Mouse (Mus musculus) embryonic fibroblast, embryonic 13.5 days (primary cell): ENCODE results near the gene Cubn. TPM values are rescaled to one million over a fixed set of nuclear protein-coding genes. Genes with fewer than 3 reads are reported as not detected.

Experiments used
- H3K27ac ChIP-seq: 2 replicates; pipeline ENCODE4 v1.5.1; 2012; ENCODE audit warnings: low read length, control low read depth, inconsistent platforms; ENCODE audit not compliant: insufficient read depth
- H3K4me1 ChIP-seq: 2 replicates; pipeline ENCODE4 v1.6.1; 2011; ENCODE audit warnings: low read length; ENCODE audit not compliant: control insufficient read depth, insufficient read depth
- H3K4me3 ChIP-seq: 2 replicates; pipeline ENCODE4 v1.5.1; 2011; ENCODE audit warnings: mild to moderate bottlenecking, control low read depth, low read length; ENCODE audit not compliant: insufficient read depth
- CTCF ChIP-seq: IDR thresholded peaks from 2 replicates; pipeline ENCODE4 v1.5.1; 2011; ENCODE audit warnings: mild to moderate bottlenecking, control low read depth, low read length, moderate library complexity, borderline replicate concordance; ENCODE audit not compliant: insufficient read depth
- POLR2A ChIP-seq: IDR thresholded peaks from 2 replicates; pipeline ENCODE4 v1.6.1; 2011; ENCODE audit warnings: low read depth, mild to moderate bottlenecking, control low read depth, low read length, moderate library complexity
- polyA plus RNA-seq: library from polyadenylated mRNA; stranded (reverse); fragments of >200 nt; gene quantifications from 2 replicates; pipeline ENCODE4 v1.2.4, GENCODE M21; 2011; ENCODE audit warnings: low read depth; ENCODE audit not compliant: missing spikeins, insufficient read length

The Cubn gene
- polyA plus RNA-seq, 1 experiment: 0.81 TPM

GRCm38 (mm10) chr2:13398955-13399354, 92.7 kb downstream of the Cubn start:
- peaks cover 9% of the 10 kb centered on the region for H3K4me1 ChIP-seq
- TF ChIP-seq POLR2A: no peak
- TF ChIP-seq CTCF: no peak
- no peak overlapping the region for H3K27ac ChIP-seq
- no peak overlapping the region for H3K4me3 ChIP-seq

DNA sequence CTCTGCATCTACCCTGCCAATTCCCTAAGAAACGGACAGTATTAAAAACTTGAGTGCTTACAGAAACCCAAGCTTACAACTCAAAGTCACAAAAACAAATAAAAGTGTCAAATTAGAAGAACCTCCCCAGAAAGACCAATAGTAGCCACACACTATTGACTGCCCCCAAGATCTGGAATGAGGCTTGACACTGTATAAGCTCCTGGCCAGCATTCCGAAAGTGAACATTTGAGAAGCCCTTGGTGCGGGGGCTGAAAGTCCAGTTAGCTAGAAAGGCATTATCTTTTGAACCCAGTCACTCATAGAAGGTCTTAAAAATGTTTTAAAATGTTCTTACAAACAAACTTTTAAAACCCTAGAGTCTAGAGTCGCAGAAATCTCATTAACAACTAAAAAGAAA, 93.1 kb downstream of the Cubn start:
- Histone ChIP-seq H3K4me1 (peaks cover 9% of the 10 kb centered on the region), H3K4me3 (no peak overlapping the region), H3K27ac (no peak overlapping the region)
- no peak for TF ChIP-seq POLR2A
- no peak for TF ChIP-seq CTCF

GRCm38 (mm10) chr2:13396124-13396540, 95.5 kb downstream of the Cubn start:
- Histone ChIP-seq H3K27ac (no peak overlapping the region), H3K4me1 (peaks cover 12% of the 10 kb centered on the region), H3K4me3 (no peak overlapping the region)
- TF ChIP-seq POLR2A (no peak), CTCF (no peak)

DNA sequence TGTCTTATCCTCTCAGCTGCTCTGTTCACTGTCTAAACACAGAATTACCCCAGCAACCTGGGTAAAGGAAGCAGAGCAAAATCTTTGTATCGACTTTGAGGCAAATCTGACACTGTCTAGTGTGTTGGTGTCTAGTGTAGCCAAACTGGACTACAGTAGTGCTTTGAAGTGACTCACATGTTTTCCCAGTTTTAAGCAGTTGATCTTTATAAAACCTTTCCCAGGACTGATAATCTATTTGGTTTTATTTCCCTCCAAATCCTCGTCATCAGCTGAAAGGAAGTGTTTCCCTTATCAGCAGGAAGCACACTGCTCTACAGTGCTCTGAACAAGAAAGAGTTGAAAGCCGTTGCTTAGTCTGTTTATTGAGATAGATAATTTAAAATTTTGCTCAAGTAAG, 100.6 kb downstream of the Cubn start:
- TF ChIP-seq CTCF (no peak), POLR2A (no peak)
- Histone ChIP-seq H3K27ac (no peak overlapping the region), H3K4me3 (no peak overlapping the region), H3K4me1 (peaks cover 8% of the 10 kb centered on the region; the same call in 1 of the 2 replicates)

- TF ChIP-seq POLR2A: no peak
- TF ChIP-seq CTCF: no peak
- Histone ChIP-seq H3K4me3 (no peak overlapping the region), H3K27ac (peak overlapping the region; percentile 100)
Observed at GRCm38 (mm10) chr2:13386631-13387030, 105.0 kb downstream of the Cubn start.

GRCm38 (mm10) chr2:13385542-13386345, 105.9 kb downstream of the Cubn start:
- no peak overlapping the region for H3K4me3 ChIP-seq
- no peak for TF ChIP-seq POLR2A
- TF ChIP-seq CTCF: no peak
- peak overlapping the region; percentile 100 for H3K27ac ChIP-seq
- H3K4me1 ChIP-seq: peaks cover 18% of the 10 kb centered on the region

More at GRCm38 (mm10) chr2:13386631-13387030, 105.0 kb downstream of the Cubn start:
- H3K4me1 ChIP-seq: peaks cover 18% of the 10 kb centered on the region

GRCm38 (mm10) chr2:13384775-13385541, 106.7 kb downstream of the Cubn start:
- peaks cover 18% of the 10 kb centered on the region for H3K4me1 ChIP-seq
- H3K27ac ChIP-seq: peak overlapping the region; percentile 100
- TF ChIP-seq POLR2A (no peak), CTCF (no peak)
- no peak overlapping the region for H3K4me3 ChIP-seq

- no peak overlapping the region for H3K4me3 ChIP-seq
- TF ChIP-seq CTCF (no peak), POLR2A (no peak)
- no peak overlapping the region for H3K27ac ChIP-seq
- peaks cover 6% of the 10 kb centered on the region for H3K4me1 ChIP-seq
Observed at GRCm38 (mm10) chr2:13376166-13376565, 115.4 kb downstream of the Cubn start.

- Histone ChIP-seq H3K27ac (peak overlapping the region; percentile 100), H3K4me3 (no peak overlapping the region), H3K4me1 (peaks cover 18% of the 10 kb centered on the region)
- TF ChIP-seq POLR2A (no peak), CTCF (no peak)
Observed at GRCm38 (mm10) chr2:13373291-13373690, 118.3 kb downstream of the Cubn start.

DNA sequence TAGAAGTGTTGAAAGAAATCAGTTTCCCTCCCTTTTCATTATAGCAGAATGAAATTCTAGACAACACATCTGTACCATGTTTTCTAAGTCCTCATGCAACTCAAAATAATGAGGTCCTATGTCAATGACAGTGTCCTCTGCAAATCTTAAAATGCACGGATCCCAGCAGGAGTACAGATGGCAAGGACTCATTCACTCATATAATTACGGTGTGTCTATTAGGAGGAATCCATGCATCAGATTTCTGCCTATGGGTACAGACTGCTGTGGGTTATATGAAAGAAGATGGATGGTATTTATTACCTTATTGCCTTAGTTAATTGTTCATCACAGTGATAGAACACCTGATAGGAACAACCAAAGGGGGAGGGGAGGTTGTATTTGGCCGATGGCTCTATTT, 118.8 kb downstream of the Cubn start:
- TF ChIP-seq CTCF (no peak), POLR2A (no peak)
- H3K4me1 ChIP-seq: peaks cover 18% of the 10 kb centered on the region
- no peak overlapping the region for H3K4me3 ChIP-seq
- H3K27ac ChIP-seq: peak overlapping the region; percentile 100
